Mouse (Mus musculus): Measurements from ENCODE around the gene Zmynd8. TPM values are rescaled to one million over a fixed set of nuclear protein-coding genes. Genes with fewer than 3 reads are reported as not detected.
"Not testable (repeated sequence)": the region's sequence is repeated elsewhere in the genome, so short reads cannot be mapped to it uniquely, and the experiment has no call there.

The Zmynd8 gene
- polyA plus RNA-seq, 1 experiment from 2014 or later: 60.0 TPM

- no peak for DNase-seq (ENCODE audit: low spot score)
Observed at GRCm38 (mm10) chr2:165815103-165815880, 83.5 kb downstream of the Zmynd8 start.

GRCm38 (mm10) chr2:165812889-165813288 lies 85.9 kb downstream of the Zmynd8 start:
- Histone ChIP-seq H3K4me1 (replicated peaks) (peaks cover 7% of the 10 kb centered on the region), H3K4me3 (no peak overlapping the region), H3K36me3 (peaks cover 100% of the 10 kb centered on the region), H3K9me3 (no peaks in the 10 kb centered on the region), H3K27me3 (ENCODE audit: insufficient read depth, poor library complexity, severe bottlenecking) (no peaks in the 10 kb centered on the region), H3K27ac (no peak overlapping the region)
- no peak for DNase-seq (ENCODE audit: low spot score)
- WGBS: 85% methylated on average over 8 of the region's 8 CpGs

More at GRCm38 (mm10) chr2:165815103-165815880, 83.5 kb downstream of the Zmynd8 start:
- Histone ChIP-seq H3K9me3 (no peaks in the 10 kb centered on the region), H3K4me1 (replicated peaks) (peaks cover 7% of the 10 kb centered on the region), H3K4me3 (no peak overlapping the region), H3K36me3 (peaks cover 99% of the 10 kb centered on the region), H3K27ac (0 out of 2 replicates have a peak overlapping the region, but pooled peaks have one; percentile 20), H3K27me3 (ENCODE audit: insufficient read depth, poor library complexity, severe bottlenecking) (no peaks in the 10 kb centered on the region)
- WGBS: 94% methylated on average over 28 of the region's 28 CpGs

- H3K4me3 ChIP-seq: no peak overlapping the region
- no peaks in the 10 kb centered on the region for H3K9me3 ChIP-seq
- H3K27ac ChIP-seq: no peak overlapping the region
- H3K36me3 ChIP-seq: peaks cover 100% of the 10 kb centered on the region
- H3K27me3 ChIP-seq (ENCODE audit: insufficient read depth, poor library complexity, severe bottlenecking): no peaks in the 10 kb centered on the region
- H3K4me1 ChIP-seq (replicated peaks): peaks cover 7% of the 10 kb centered on the region
- DNase-seq (ENCODE audit: low spot score): peak; percentile 34
- 64% methylated on average over 5 of the region's 5 CpGs for WGBS
Observed at GRCm38 (mm10) chr2:165811536-165811935, 87.3 kb downstream of the Zmynd8 start.

GRCm38 (mm10) chr2:165809901-165810477 lies 88.8 kb downstream of the Zmynd8 start:
- DNase-seq (ENCODE audit: low spot score): no peak
- Histone ChIP-seq H3K4me3 (no peak overlapping the region), H3K9me3 (no peaks in the 10 kb centered on the region), H3K36me3 (peaks cover 100% of the 10 kb centered on the region), H3K4me1 (replicated peaks) (no peaks in the 10 kb centered on the region), H3K27ac (no peak overlapping the region), H3K27me3 (ENCODE audit: insufficient read depth, poor library complexity, severe bottlenecking) (no peaks in the 10 kb centered on the region)
- 74% methylated on average over 5 of the region's 5 CpGs for WGBS

- H3K27me3 ChIP-seq (ENCODE audit: insufficient read depth, poor library complexity, severe bottlenecking): no peaks in the 10 kb centered on the region
- DNase-seq (ENCODE audit: low spot score): no peak
- H3K27ac ChIP-seq: no peak overlapping the region
- no peak overlapping the region for H3K4me3 ChIP-seq
- H3K36me3 ChIP-seq: peaks cover 100% of the 10 kb centered on the region
- WGBS: 95% methylated on average over 5 of the region's 5 CpGs
- H3K4me1 ChIP-seq (replicated peaks): no peaks in the 10 kb centered on the region
- no peaks in the 10 kb centered on the region for H3K9me3 ChIP-seq
Observed at GRCm38 (mm10) chr2:165809091-165809490, 89.7 kb downstream of the Zmynd8 start.

- H3K36me3 ChIP-seq: peaks cover 99% of the 10 kb centered on the region
- H3K27ac ChIP-seq: no peak overlapping the region
- H3K4me1 ChIP-seq (replicated peaks): no peaks in the 10 kb centered on the region
- 94% methylated on average over 12 of the region's 12 CpGs for WGBS
- no peaks in the 10 kb centered on the region for H3K27me3 ChIP-seq (ENCODE audit: insufficient read depth, poor library complexity, severe bottlenecking)
- H3K9me3 ChIP-seq: no peaks in the 10 kb centered on the region
- no peak overlapping the region for H3K4me3 ChIP-seq
- no peak for DNase-seq (ENCODE audit: low spot score)
Observed at GRCm38 (mm10) chr2:165808179-165808975, 90.4 kb downstream of the Zmynd8 start.

GRCm38 (mm10) chr2:165800174-165800573 lies 98.6 kb downstream of the Zmynd8 start:
- not testable (repeated sequence) for H3K4me1 ChIP-seq (replicated peaks); H3K27me3 ChIP-seq (ENCODE audit: insufficient read depth, poor library complexity, severe bottlenecking); DNase-seq (ENCODE audit: low spot score); H3K9me3 ChIP-seq; H3K27ac ChIP-seq; H3K4me3 ChIP-seq
- peaks cover 98% of the 10 kb centered on the region for H3K36me3 ChIP-seq
- 91% methylated on average over 3 of the region's 3 CpGs for WGBS

GRCm38 (mm10) chr2:165797876-165798275 lies 100.9 kb downstream of the Zmynd8 start:
- Histone ChIP-seq H3K27ac (0 out of 2 replicates have a peak overlapping the region, but pooled peaks have one; percentile 35), H3K27me3 (ENCODE audit: insufficient read depth, poor library complexity, severe bottlenecking) (no peaks in the 10 kb centered on the region), H3K36me3 (peaks cover 97% of the 10 kb centered on the region), H3K4me1 (replicated peaks) (0 out of 2 replicates have a peak, but pooled peaks cover 2% of the 10 kb centered on the region), H3K9me3 (no peaks in the 10 kb centered on the region), H3K4me3 (no peak overlapping the region)
- WGBS: 70% methylated on average over 8 of the region's 8 CpGs
- DNase-seq (ENCODE audit: low spot score): no peak

- peaks cover 98% of the 10 kb centered on the region for H3K36me3 ChIP-seq
- no peak for DNase-seq (ENCODE audit: low spot score)
Observed at GRCm38 (mm10) chr2:165793283-165793638, 105.6 kb downstream of the Zmynd8 start.

GRCm38 (mm10) chr2:165792431-165793282 lies 106.2 kb downstream of the Zmynd8 start:
- WGBS: 89% methylated on average over 25 of the region's 25 CpGs
- H3K27ac ChIP-seq: no peak overlapping the region
- peaks cover 18% of the 10 kb centered on the region for H3K4me1 ChIP-seq (replicated peaks)
- DNase-seq (ENCODE audit: low spot score): no peak
- no peaks in the 10 kb centered on the region for H3K9me3 ChIP-seq
- no peaks in the 10 kb centered on the region for H3K27me3 ChIP-seq (ENCODE audit: insufficient read depth, poor library complexity, severe bottlenecking)
- no peak overlapping the region for H3K4me3 ChIP-seq
- peaks cover 98% of the 10 kb centered on the region for H3K36me3 ChIP-seq

More at GRCm38 (mm10) chr2:165793283-165793638, 105.6 kb downstream of the Zmynd8 start:
- Histone ChIP-seq H3K27ac (no peak overlapping the region), H3K4me3 (no peak overlapping the region), H3K9me3 (no peaks in the 10 kb centered on the region), H3K27me3 (ENCODE audit: insufficient read depth, poor library complexity, severe bottlenecking) (no peaks in the 10 kb centered on the region), H3K4me1 (replicated peaks) (peaks cover 17% of the 10 kb centered on the region)
- 84% methylated on average over 3 of the region's 3 CpGs for WGBS

- no peaks in the 10 kb centered on the region for H3K9me3 ChIP-seq
- peak overlapping the region; percentile 17 for H3K27ac ChIP-seq
- WGBS: 73% methylated on average over 9 of the region's 9 CpGs
- no peak overlapping the region for H3K4me3 ChIP-seq
- peaks cover 18% of the 10 kb centered on the region for H3K4me1 ChIP-seq (replicated peaks)
- H3K36me3 ChIP-seq: peaks cover 98% of the 10 kb centered on the region
- DNase-seq (ENCODE audit: low spot score): peak; percentile 61
- H3K27me3 ChIP-seq (ENCODE audit: insufficient read depth, poor library complexity, severe bottlenecking): no peaks in the 10 kb centered on the region
Observed at GRCm38 (mm10) chr2:165791657-165792056, 107.2 kb downstream of the Zmynd8 start.

GRCm38 (mm10) chr2:165791026-165791425 lies 107.8 kb downstream of the Zmynd8 start:
- Histone ChIP-seq H3K27ac (peak overlapping the region; percentile 17; the same call in 1 of the 2 replicates), H3K27me3 (ENCODE audit: insufficient read depth, poor library complexity, severe bottlenecking) (no peaks in the 10 kb centered on the region), H3K4me1 (replicated peaks) (peaks cover 18% of the 10 kb centered on the region), H3K36me3 (peaks cover 96% of the 10 kb centered on the region), H3K4me3 (no peak overlapping the region), H3K9me3 (no peaks in the 10 kb centered on the region)
- DNase-seq (ENCODE audit: low spot score): no peak
- 67% methylated on average over 7 of the region's 7 CpGs for WGBS
